Mouse (Mus musculus): ENCODE measurements around the gene Nabp1. TPM values are rescaled to one million over a fixed set of nuclear protein-coding genes. Genes with fewer than 3 reads are reported as not detected.
"Not testable (repeated sequence)": the region's sequence is repeated elsewhere in the genome, so short reads cannot be mapped to it uniquely, and the experiment has no call there.

Nabp1 gene
- polyA plus RNA-seq, 1 experiment from 2014 or later: 7.6 TPM

- WGBS (ENCODE audit: insufficient replicate concordance): 40% methylated on average over 10 of the region's 10 CpGs
- Histone ChIP-seq H3K4me2 (no peak overlapping the region), H3K27ac (replicated peaks) (no peak overlapping the region), H3K9ac (no peak overlapping the region), H3K27me3 (no peaks in the 10 kb centered on the region), H3K4me1 (replicated peaks) (no peaks in the 10 kb centered on the region), H3K9me3 (replicated peaks) (no peaks in the 10 kb centered on the region), H3K36me3 (replicated peaks) (no peaks in the 10 kb centered on the region), H3K4me3 (replicated peaks) (no peak overlapping the region)
- no peak for ATAC-seq (ENCODE audit: insufficient read depth)
Measured at GRCm38 (mm10) chr1:51458731-51459450, 19.3 kb downstream of the Nabp1 start.

- Histone ChIP-seq H3K36me3 (replicated peaks) (no peaks in the 10 kb centered on the region), H3K4me1 (replicated peaks) (no peaks in the 10 kb centered on the region), H3K27me3 (no peaks in the 10 kb centered on the region), H3K4me2 (no peak overlapping the region), H3K27ac (replicated peaks) (no peak overlapping the region), H3K9me3 (replicated peaks) (no peaks in the 10 kb centered on the region), H3K4me3 (replicated peaks) (no peak overlapping the region), H3K9ac (no peak overlapping the region)
- 59% methylated on average over 6 of the region's 6 CpGs for WGBS (ENCODE audit: insufficient replicate concordance)
- no peak for ATAC-seq (ENCODE audit: insufficient read depth)
Measured at GRCm38 (mm10) chr1:51458089-51458488, 20.1 kb downstream of the Nabp1 start.

- 40% methylated on average over 3 of the region's 3 CpGs for WGBS (ENCODE audit: insufficient replicate concordance)
- Histone ChIP-seq H3K9me3 (replicated peaks) (no peaks in the 10 kb centered on the region), H3K27me3 (no peaks in the 10 kb centered on the region), H3K4me3 (replicated peaks) (no peak overlapping the region), H3K4me1 (replicated peaks) (no peaks in the 10 kb centered on the region), H3K9ac (no peak overlapping the region), H3K27ac (replicated peaks) (no peak overlapping the region), H3K4me2 (no peak overlapping the region), H3K36me3 (replicated peaks) (no peaks in the 10 kb centered on the region)
- ATAC-seq (ENCODE audit: insufficient read depth): no peak
Measured at GRCm38 (mm10) chr1:51457249-51457648, 21.0 kb downstream of the Nabp1 start.

DNA sequence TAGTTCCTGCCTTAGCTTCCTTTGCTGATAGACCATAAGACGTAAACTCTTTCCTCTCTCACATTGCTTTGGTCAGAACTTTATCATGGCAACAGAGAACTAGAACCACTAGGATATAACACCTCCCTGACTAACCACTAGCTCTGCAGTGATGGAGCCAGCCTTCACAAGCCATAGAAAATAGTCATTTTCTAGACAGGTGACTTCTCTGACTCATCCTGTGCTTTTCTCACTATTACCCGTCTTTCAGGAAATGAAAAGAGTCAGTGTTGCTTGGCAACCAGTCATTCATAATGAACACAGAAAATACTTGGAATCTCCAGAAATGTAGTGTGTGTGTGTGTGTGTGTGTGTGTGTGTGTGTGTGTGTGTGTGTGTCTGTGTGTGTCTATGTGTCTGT lies 29.4 kb downstream of the Nabp1 start:
- Histone ChIP-seq H3K4me3 (replicated peaks) (no peak overlapping the region), H3K27ac (replicated peaks) (no peak overlapping the region), H3K36me3 (replicated peaks) (no peaks in the 10 kb centered on the region), H3K4me1 (replicated peaks) (no peaks in the 10 kb centered on the region), H3K4me2 (no peak overlapping the region), H3K9me3 (replicated peaks) (no peaks in the 10 kb centered on the region), H3K9ac (no peak overlapping the region), H3K27me3 (no peaks in the 10 kb centered on the region)
- 55% methylated on average over 2 of the region's 2 CpGs for WGBS (ENCODE audit: insufficient replicate concordance)
- no peak for ATAC-seq (ENCODE audit: insufficient read depth)

DNA sequence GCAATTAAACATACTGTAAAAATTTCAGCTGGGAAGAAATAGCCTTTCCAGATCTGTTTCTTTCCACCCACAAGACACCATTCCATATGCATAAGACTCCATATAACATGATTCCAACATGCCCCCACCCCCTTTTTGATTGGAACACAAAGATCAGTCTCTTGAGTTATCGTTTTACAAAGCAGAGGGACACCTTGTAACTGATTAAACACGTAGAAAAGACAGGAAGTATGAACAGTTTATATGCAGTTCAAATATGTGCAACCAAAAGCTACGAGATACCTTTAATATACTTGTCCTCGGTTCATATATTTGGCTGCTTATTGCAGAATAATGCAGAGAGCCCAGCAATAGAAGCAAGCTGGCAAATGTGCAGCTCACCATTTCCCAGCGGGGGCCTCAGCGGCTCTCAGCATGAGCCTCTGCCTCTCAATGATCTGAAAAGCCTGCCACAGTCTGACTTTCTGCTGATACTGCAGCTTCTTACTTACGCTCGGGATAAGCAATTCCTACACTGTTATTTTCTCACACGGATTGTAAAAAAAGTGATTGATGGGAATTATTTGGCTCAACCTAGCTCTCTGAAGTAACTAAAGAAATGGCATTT lies 32.3 kb downstream of the Nabp1 start:
- Histone ChIP-seq H3K9ac (no peak overlapping the region), H3K27ac (replicated peaks) (no peak overlapping the region), H3K4me3 (replicated peaks) (no peak overlapping the region), H3K9me3 (replicated peaks) (no peaks in the 10 kb centered on the region), H3K27me3 (no peaks in the 10 kb centered on the region), H3K4me1 (replicated peaks) (no peaks in the 10 kb centered on the region), H3K36me3 (replicated peaks) (no peaks in the 10 kb centered on the region), H3K4me2 (no peak overlapping the region)
- 58% methylated on average over 9 of the region's 9 CpGs for WGBS (ENCODE audit: insufficient replicate concordance)
- no peak for ATAC-seq (ENCODE audit: insufficient read depth)

DNA sequence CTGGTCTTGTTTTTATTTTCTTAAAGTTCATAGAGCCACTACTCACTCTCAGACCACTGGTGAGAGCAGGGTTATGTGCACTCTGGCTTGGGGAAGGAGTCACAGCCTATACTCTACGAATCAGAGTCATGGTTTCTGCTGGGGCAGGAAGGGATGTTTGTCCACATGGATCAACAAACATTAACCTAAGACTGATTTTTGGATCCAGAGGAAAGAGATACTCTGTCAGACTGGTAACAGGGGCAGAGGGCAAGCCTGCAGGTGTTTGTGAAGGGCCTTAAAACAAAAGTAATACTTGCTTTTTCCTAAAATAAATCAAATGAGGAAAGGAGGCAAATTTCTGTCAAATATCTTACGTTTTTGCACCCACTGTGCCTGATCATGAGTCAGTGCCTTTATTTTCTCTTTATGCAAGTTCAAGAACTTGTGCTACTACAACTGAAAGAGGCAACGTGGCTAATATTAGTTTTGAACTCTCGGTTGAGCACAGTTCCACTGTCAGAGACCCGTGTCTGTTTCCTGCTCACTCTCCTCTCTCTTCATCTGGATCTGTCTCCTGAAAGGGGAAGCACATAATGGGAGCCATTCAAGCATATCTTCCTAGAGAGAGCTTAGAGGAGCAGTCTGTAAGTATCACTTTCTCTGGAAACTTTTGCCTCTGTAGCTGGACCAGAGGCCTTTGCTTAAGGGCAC lies 32.9 kb downstream of the Nabp1 start:
- H3K27me3 ChIP-seq: no peaks in the 10 kb centered on the region
- H3K4me2 ChIP-seq: no peak overlapping the region
- ATAC-seq (ENCODE audit: insufficient read depth): no peak
- no peaks in the 10 kb centered on the region for H3K9me3 ChIP-seq (replicated peaks)
- no peaks in the 10 kb centered on the region for H3K36me3 ChIP-seq (replicated peaks)
- no peaks in the 10 kb centered on the region for H3K4me1 ChIP-seq (replicated peaks)
- no peak overlapping the region for H3K9ac ChIP-seq
- no peak overlapping the region for H3K4me3 ChIP-seq (replicated peaks)
- 35% methylated on average over 5 of the region's 5 CpGs for WGBS (ENCODE audit: insufficient replicate concordance)
- no peak overlapping the region for H3K27ac ChIP-seq (replicated peaks)

DNA sequence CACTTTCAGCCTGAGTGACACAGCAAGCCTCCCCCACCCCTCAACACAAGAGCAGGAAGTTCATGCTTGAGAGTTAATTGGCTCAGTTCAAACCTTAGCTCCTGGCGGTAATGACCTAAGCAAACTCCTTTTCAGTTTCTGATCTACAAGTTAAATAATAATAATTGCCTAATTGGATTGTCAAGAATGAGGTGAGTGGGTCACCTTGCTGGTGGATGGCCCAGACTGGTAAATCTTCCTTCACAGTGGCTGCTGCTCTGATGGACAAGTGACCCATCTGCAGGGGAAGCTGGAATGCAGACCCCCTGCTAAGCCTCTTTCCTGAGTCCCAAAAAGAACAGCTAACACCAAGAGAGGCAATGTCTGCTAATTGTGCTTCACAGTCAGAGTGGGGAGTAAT lies 48.5 kb downstream of the Nabp1 start:
- ATAC-seq (ENCODE audit: insufficient read depth): no peak
- H3K27me3 ChIP-seq: no peaks in the 10 kb centered on the region
- H3K4me3 ChIP-seq (replicated peaks): no peak overlapping the region
- 28% methylated on average over 1 of the region's 1 CpGs for WGBS (ENCODE audit: insufficient replicate concordance)
- H3K4me2 ChIP-seq: no peak overlapping the region
- no peaks in the 10 kb centered on the region for H3K9me3 ChIP-seq (replicated peaks)
- no peak overlapping the region for H3K9ac ChIP-seq
- no peaks in the 10 kb centered on the region for H3K4me1 ChIP-seq (replicated peaks)
- H3K36me3 ChIP-seq (replicated peaks): no peaks in the 10 kb centered on the region
- no peak overlapping the region for H3K27ac ChIP-seq (replicated peaks)

DNA sequence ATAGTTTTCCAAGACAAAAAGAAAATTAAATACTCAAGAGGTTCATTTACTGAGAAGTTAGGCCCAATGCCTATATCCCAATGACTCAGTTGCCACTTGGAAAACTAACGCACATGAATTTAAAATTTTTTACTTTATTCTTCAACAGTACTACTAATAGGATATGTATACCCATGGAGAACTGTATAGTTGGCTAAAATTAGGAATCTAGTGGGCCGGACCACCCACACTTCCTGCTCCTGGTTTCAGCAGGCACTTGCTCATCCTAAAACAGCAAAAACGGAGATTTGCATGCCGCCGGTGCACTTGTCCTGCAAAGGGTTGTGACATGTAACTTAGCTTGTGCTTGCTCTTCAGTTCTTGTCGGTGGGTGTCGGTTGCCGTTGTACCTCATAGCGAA lies 51.9 kb downstream of the Nabp1 start:
- H3K9me3 ChIP-seq (replicated peaks): no peaks in the 10 kb centered on the region
- no peak for ATAC-seq (ENCODE audit: insufficient read depth)
- H3K4me2 ChIP-seq: no peak overlapping the region
- H3K4me3 ChIP-seq (replicated peaks): no peak overlapping the region
- H3K9ac ChIP-seq: no peak overlapping the region
- H3K27me3 ChIP-seq: no peaks in the 10 kb centered on the region
- no peak overlapping the region for H3K27ac ChIP-seq (replicated peaks)
- no peaks in the 10 kb centered on the region for H3K4me1 ChIP-seq (replicated peaks)
- 84% methylated on average over 9 of the region's 9 CpGs for whole genome bisulfite sequencing (ENCODE audit: insufficient replicate concordance)
- H3K36me3 ChIP-seq (replicated peaks): no peaks in the 10 kb centered on the region

DNA sequence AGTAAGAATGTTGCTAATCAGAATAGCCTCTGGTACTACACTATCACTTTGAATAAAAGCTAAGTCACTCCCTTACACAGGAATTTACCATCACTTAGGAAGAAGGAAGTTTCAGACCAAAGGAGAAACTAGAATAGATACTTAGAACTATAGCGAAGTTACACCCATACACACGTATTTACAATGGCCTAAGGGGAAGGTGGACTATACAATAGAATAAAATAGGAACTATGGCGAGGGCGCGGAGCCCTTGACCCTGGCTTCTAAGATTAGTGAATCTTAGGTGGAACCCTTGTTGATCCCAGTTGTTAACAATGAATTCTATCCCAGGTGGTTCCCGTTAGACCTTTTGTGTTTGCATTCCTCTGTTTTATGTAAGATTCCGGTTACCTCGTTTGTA lies 57.2 kb downstream of the Nabp1 start:
- WGBS (ENCODE audit: insufficient replicate concordance): 74% methylated on average over 8 of the region's 8 CpGs
- H3K4me2 ChIP-seq; H3K9me3 ChIP-seq (replicated peaks); ATAC-seq (ENCODE audit: insufficient read depth); H3K9ac ChIP-seq; H3K4me3 ChIP-seq (replicated peaks); H3K27ac ChIP-seq (replicated peaks); H3K36me3 ChIP-seq (replicated peaks); H3K27me3 ChIP-seq; H3K4me1 ChIP-seq (replicated peaks): not testable (repeated sequence)

- Histone ChIP-seq H3K4me2 (no peak overlapping the region), H3K27ac (replicated peaks) (no peak overlapping the region), H3K36me3 (replicated peaks) (no peaks in the 10 kb centered on the region), H3K9me3 (replicated peaks) (no peaks in the 10 kb centered on the region), H3K4me1 (replicated peaks) (no peaks in the 10 kb centered on the region), H3K27me3 (no peaks in the 10 kb centered on the region), H3K9ac (no peak overlapping the region), H3K4me3 (replicated peaks) (no peak overlapping the region)
- ATAC-seq (ENCODE audit: insufficient read depth): no peak
- 60% methylated on average over 5 of the region's 5 CpGs for WGBS (ENCODE audit: insufficient replicate concordance)
Measured at GRCm38 (mm10) chr1:51418753-51419152, 59.5 kb downstream of the Nabp1 start.

All from liver, embryonic 15.5 days (tissue).